Mouse (Mus musculus): ENCODE results near the gene Gbx1.
"Not testable (repeated sequence)": the region's sequence is repeated elsewhere in the genome, so short reads cannot be mapped to it uniquely, and the experiment has no call there.

- not testable (repeated sequence) for TF ChIP-seq CTCF (IDR thresholded peaks at IDR 0.05; ENCODE audit: control insufficient read depth, insufficient read depth, insufficient read length); MYOG (IDR thresholded peaks at IDR 0.05; ENCODE audit: control insufficient read depth, extremely low read depth, insufficient read length); MAX (IDR thresholded peaks at IDR 0.05); USF1 (IDR thresholded peaks at IDR 0.05; ENCODE audit: low read depth); CEBPB (IDR thresholded peaks at IDR 0.05; ENCODE audit: low read depth)
Observed at GRCm38 (mm10) chr5:24555335-24555734, 28.3 kb upstream of the Gbx1 start.

Measured in C2C12 (cell line).